Mouse (Mus musculus) Muller cell, postnatal 12 days (primary cell): ENCODE measurements around the gene Kat2a.
"Not testable (repeated sequence)": the region's sequence is repeated elsewhere in the genome, so short reads cannot be mapped to it uniquely, and the experiment has no call there.

Source experiments
- DNase-seq: peaks from one replicate; pipeline ENCODE4 v3.0.0-alpha.2; 2015; ENCODE audit errors: inconsistent ontology term

Gene Kat2a

GRCm38 (mm10) chr11:100671956-100672355 lies 40.3 kb downstream of the Kat2a start:
- no peak for DNase-seq

GRCm38 (mm10) chr11:100671049-100671448 lies 41.2 kb downstream of the Kat2a start:
- no peak for DNase-seq

- no peak for DNase-seq
Measured at GRCm38 (mm10) chr11:100659806-100660205, 52.5 kb downstream of the Kat2a start.

- peak; percentile 59 for DNase-seq
Measured at GRCm38 (mm10) chr11:100656458-100656857, 55.8 kb downstream of the Kat2a start.

- DNase-seq, result not testable (repeated sequence)
Measured at GRCm38 (mm10) chr11:100655589-100655988, 56.7 kb downstream of the Kat2a start.
